Mouse (Mus musculus) spleen, adult 2 months (tissue): ENCODE results near the gene Nfat5.

Experiments
- CTCF ChIP-seq: fragments of 200-500 bp; IDR thresholded peaks from 2 replicates; pipeline ENCODE4 v1.5.1; 2011; ENCODE audit warnings: mild to moderate bottlenecking, inconsistent platforms; ENCODE audit not compliant: insufficient read depth, insufficient read length, insufficient replicate concordance; ENCODE audit errors: extremely low read depth
- POLR2A ChIP-seq: fragments of 200-500 bp; IDR thresholded peaks from 2 replicates; pipeline ENCODE4 v1.6.1; 2011; ENCODE audit warnings: low read depth, low read length, inconsistent platforms

DNA sequence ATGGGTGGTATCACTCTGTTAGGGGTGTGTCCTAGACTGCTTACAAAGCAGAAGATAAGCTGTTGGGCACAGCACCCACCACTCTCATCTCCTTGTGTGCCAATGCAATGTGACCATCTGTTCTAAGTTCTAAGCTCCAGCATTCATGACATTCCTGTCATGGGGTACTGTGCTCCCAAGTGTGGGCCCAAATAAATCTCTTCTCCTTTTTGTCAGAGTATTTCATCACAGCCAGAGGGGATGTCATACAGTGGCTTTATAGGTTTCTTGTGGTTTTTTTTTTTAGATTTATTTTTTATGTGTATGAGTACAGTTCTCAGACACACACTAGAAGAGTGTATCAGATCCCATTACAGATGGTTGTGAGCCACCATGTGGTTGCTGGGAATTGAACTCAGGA, 24.1 kb upstream of the Nfat5 start:
- TF ChIP-seq CTCF (no peak), POLR2A (no peak)
